Mouse (Mus musculus): ENCODE results near the gene Olfr1264. TPM values are rescaled to one million over a fixed set of nuclear protein-coding genes. Genes with fewer than 3 reads are reported as not detected.

Gene Olfr1264
- polyA plus RNA-seq (2015; fragmentation: Nextera tagmentation; extraction: Ambion mirVana) = not detected in 2 replicates

DNA sequence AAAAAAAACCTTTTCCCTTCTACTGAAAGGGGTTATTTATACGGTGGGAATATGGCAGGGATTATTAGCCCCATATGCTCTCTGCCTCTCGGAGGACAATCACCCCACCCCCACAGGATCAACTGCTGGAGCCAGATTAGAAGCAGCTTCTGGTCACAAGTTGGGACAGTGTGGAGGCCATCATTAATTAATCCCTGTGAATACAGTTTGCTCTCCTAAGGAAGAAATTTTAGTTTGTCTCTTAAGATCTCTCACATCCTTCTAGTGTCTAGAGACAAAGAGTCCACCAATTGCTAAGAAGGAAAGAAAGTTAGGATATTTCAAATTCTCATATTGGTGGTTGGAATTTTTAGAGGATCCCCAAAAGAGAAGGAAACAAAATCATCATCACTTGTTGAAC lies at the start of gene Olfr1264:
Gene Olfr1264 (minus strand): TSS at position 101 of the 400 bp plus-strand sequence.
- no peak within 1 kb of the TSS for H3K27ac ChIP-seq (ENCODE audit: low read length)
- ATAC-seq = no peak
- WGBS = 69% methylated on average over 2 of the region's 2 CpGs
- H3K27me3 ChIP-seq (replicated peaks; ENCODE audit: control insufficient read depth, insufficient read depth, low read length) = no peaks in the 10 kb centered on the region
- no peak within 1 kb of the TSS for H3K9ac ChIP-seq (replicated peaks; ENCODE audit: low read depth, low read length)
- H3K4me1 ChIP-seq (replicated peaks; ENCODE audit: control insufficient read depth, insufficient read depth, low read length) = no peaks in the 10 kb centered on the region
- no peaks in the 10 kb centered on the region for H3K36me3 ChIP-seq (ENCODE audit: control insufficient read depth, insufficient read depth)
- H3K9me3 ChIP-seq (ENCODE audit: control insufficient read depth, low read length) = no peaks in the 10 kb centered on the region
- H3K4me2 ChIP-seq (ENCODE audit: low read length) = no peak within 1 kb of the TSS
- no peak within 1 kb of the TSS for H3K4me3 ChIP-seq (replicated peaks; ENCODE audit: low read length)

GRCm38 (mm10) chr2:90070065-90070464 lies 44.7 kb upstream of the Olfr1264 start:
- Histone ChIP-seq H3K9me3 (ENCODE audit: control insufficient read depth, low read length) (no peaks in the 10 kb centered on the region), H3K4me3 (replicated peaks; ENCODE audit: low read length) (no peak overlapping the region), H3K4me1 (replicated peaks; ENCODE audit: control insufficient read depth, insufficient read depth, low read length) (no peaks in the 10 kb centered on the region), H3K27ac (ENCODE audit: low read length) (no peak overlapping the region), H3K4me2 (ENCODE audit: low read length) (no peak overlapping the region), H3K9ac (replicated peaks; ENCODE audit: low read depth, low read length) (no peak overlapping the region), H3K27me3 (replicated peaks; ENCODE audit: control insufficient read depth, insufficient read depth, low read length) (no peaks in the 10 kb centered on the region), H3K36me3 (ENCODE audit: control insufficient read depth, insufficient read depth) (no peaks in the 10 kb centered on the region)
- ATAC-seq = no peak
- 76% methylated on average over 2 of the region's 2 CpGs for WGBS

- H3K27ac ChIP-seq (ENCODE audit: low read length) = no peak within 1 kb of the TSS
- H3K36me3 ChIP-seq (ENCODE audit: control insufficient read depth, insufficient read depth) = no peaks in the 10 kb centered on the region
- H3K4me3 ChIP-seq (replicated peaks; ENCODE audit: low read length) = no peak within 1 kb of the TSS
- no peak within 1 kb of the TSS for H3K9ac ChIP-seq (replicated peaks; ENCODE audit: low read depth, low read length)
- H3K4me2 ChIP-seq (ENCODE audit: low read length) = no peak within 1 kb of the TSS
- no peaks in the 10 kb centered on the region for H3K4me1 ChIP-seq (replicated peaks; ENCODE audit: control insufficient read depth, insufficient read depth, low read length)
- ATAC-seq = no peak
- H3K9me3 ChIP-seq (ENCODE audit: control insufficient read depth, low read length) = no peaks in the 10 kb centered on the region
- no peaks in the 10 kb centered on the region for H3K27me3 ChIP-seq (replicated peaks; ENCODE audit: control insufficient read depth, insufficient read depth, low read length)
Measured at GRCm38 (mm10) chr2:90063494-90063893, 38.1 kb upstream of the Olfr1264 start, which contains the start of gene Olfr140. TSS of gene Olfr140 (minus strand) at chr2:90063594.

DNA sequence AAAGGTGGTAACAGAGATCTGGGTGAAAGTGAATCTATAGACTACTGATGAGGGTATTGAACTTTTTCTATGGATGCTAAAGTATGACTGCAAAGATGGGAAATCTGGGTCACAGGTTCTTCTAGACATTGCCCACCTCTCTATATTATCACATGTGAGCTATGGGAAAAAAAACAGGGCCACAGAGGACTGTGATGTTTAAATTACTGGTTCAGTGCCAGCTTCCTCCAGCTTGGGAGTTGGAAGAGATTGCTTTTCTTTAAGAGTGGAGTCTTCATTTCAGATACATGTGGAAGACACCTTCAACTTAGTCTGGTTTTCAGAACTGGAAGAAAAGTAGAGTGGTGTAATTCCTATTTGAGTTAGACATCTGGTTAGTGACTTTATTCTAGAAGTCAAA lies 9.7 kb upstream of the Olfr1264 start, which contains the start of gene Olfr1265:
Gene Olfr1265 (plus strand): TSS at position 301 of the 400 bp plus-strand sequence.
- H3K27me3 ChIP-seq (replicated peaks; ENCODE audit: control insufficient read depth, insufficient read depth, low read length) = no peaks in the 10 kb centered on the region
- no peaks in the 10 kb centered on the region for H3K9me3 ChIP-seq (ENCODE audit: control insufficient read depth, low read length)
- H3K27ac ChIP-seq (ENCODE audit: low read length) = no peak within 1 kb of the TSS
- no peak for ATAC-seq
- H3K4me1 ChIP-seq (replicated peaks; ENCODE audit: control insufficient read depth, insufficient read depth, low read length) = no peaks in the 10 kb centered on the region
- H3K4me3 ChIP-seq (replicated peaks; ENCODE audit: low read length) = no peak within 1 kb of the TSS
- no peak within 1 kb of the TSS for H3K4me2 ChIP-seq (ENCODE audit: low read length)
- no peak within 1 kb of the TSS for H3K9ac ChIP-seq (replicated peaks; ENCODE audit: low read depth, low read length)
- no peaks in the 10 kb centered on the region for H3K36me3 ChIP-seq (ENCODE audit: control insufficient read depth, insufficient read depth)

DNA sequence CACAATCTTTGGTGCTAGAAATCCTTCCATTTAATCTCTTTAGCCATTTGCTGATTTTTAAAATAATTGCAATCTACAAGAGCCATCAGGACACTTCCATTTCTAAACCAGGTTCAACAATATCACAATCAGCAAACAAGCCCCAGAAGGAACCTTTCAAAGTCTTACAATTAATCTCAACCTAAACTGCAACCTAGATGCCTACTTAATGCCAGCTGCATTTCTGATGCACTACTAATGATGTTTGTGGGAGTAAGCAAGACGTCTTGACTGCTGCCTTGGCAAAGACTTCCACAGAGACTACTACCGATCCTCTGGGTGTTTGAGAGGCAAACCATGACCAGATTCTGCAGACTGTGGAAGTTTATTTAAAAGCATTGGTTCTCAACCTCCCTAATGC lies 13.5 kb downstream of the Olfr1264 start, which contains the start of gene Olfr1263:
Gene Olfr1263 (plus strand): TSS at position 301 of the 400 bp plus-strand sequence.
- no peak for ATAC-seq
- H3K4me2 ChIP-seq (ENCODE audit: low read length) = no peak within 1 kb of the TSS
- H3K4me3 ChIP-seq (replicated peaks; ENCODE audit: low read length) = no peak within 1 kb of the TSS
- H3K36me3 ChIP-seq (ENCODE audit: control insufficient read depth, insufficient read depth) = no peaks in the 10 kb centered on the region
- no peak within 1 kb of the TSS for H3K27ac ChIP-seq (ENCODE audit: low read length)
- no peaks in the 10 kb centered on the region for H3K4me1 ChIP-seq (replicated peaks; ENCODE audit: control insufficient read depth, insufficient read depth, low read length)
- 72% methylated on average over 2 of the region's 2 CpGs for WGBS
- no peak within 1 kb of the TSS for H3K9ac ChIP-seq (replicated peaks; ENCODE audit: low read depth, low read length)
- no peaks in the 10 kb centered on the region for H3K27me3 ChIP-seq (replicated peaks; ENCODE audit: control insufficient read depth, insufficient read depth, low read length)
- no peaks in the 10 kb centered on the region for H3K9me3 ChIP-seq (ENCODE audit: control insufficient read depth, low read length)

DNA sequence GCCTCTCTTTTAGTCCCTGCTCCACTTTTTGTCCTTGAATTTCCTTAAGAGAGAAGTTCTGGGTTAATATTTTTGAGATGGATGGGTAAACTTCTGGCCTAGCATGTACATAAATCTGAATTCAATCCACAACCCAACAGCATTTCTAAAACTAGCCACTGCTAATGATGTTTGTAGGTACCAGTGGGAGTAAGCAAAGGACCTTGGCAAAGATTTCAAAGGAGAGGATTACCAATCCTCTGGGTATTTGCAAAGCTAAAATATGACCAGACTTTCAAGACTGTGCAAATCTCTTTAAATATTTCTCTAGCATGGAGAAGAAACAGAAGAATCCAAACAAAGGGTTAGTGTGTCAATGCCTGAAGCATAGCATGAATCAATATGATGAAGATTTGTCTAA lies 25.5 kb downstream of the Olfr1264 start, which contains the start of gene Olfr1262:
Gene Olfr1262 (plus strand): TSS at position 301 of the 400 bp plus-strand sequence.
- H3K36me3 ChIP-seq (ENCODE audit: control insufficient read depth, insufficient read depth) = no peaks in the 10 kb centered on the region
- no peak within 1 kb of the TSS for H3K4me2 ChIP-seq (ENCODE audit: low read length)
- H3K9ac ChIP-seq (replicated peaks; ENCODE audit: low read depth, low read length) = no peak within 1 kb of the TSS
- H3K4me3 ChIP-seq (replicated peaks; ENCODE audit: low read length) = no peak within 1 kb of the TSS
- ATAC-seq = no peak
- no peaks in the 10 kb centered on the region for H3K4me1 ChIP-seq (replicated peaks; ENCODE audit: control insufficient read depth, insufficient read depth, low read length)
- H3K27ac ChIP-seq (ENCODE audit: low read length) = no peak within 1 kb of the TSS
- no peaks in the 10 kb centered on the region for H3K9me3 ChIP-seq (ENCODE audit: control insufficient read depth, low read length)
- H3K27me3 ChIP-seq (replicated peaks; ENCODE audit: control insufficient read depth, insufficient read depth, low read length) = no peaks in the 10 kb centered on the region

DNA sequence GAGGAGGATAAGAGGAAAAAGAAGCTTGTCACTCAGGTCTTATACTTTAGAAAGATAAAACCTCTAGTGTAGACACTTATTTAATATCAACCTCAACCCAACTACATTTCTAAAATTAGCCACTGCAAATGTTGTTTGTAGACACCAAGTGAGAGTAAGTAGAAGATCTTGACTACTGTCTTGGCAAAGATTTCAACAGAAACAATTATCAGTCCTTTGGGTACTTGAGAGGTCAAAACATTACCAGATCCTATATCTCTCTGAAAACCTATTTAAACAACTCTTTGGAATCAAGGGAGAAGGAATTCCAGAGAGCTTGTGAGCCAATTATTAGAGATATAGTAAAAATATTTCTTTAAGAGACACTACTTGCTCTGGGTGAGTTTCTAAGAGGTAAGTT lies 34.5 kb downstream of the Olfr1264 start, which contains the start of gene Olfr1261:
Gene Olfr1261 (plus strand): TSS at position 301 of the 400 bp plus-strand sequence.
- H3K9ac ChIP-seq (replicated peaks; ENCODE audit: low read depth, low read length) = no peak within 1 kb of the TSS
- H3K9me3 ChIP-seq (ENCODE audit: control insufficient read depth, low read length) = no peaks in the 10 kb centered on the region
- H3K4me2 ChIP-seq (ENCODE audit: low read length) = no peak within 1 kb of the TSS
- H3K36me3 ChIP-seq (ENCODE audit: control insufficient read depth, insufficient read depth) = no peaks in the 10 kb centered on the region
- H3K27me3 ChIP-seq (replicated peaks; ENCODE audit: control insufficient read depth, insufficient read depth, low read length) = no peaks in the 10 kb centered on the region
- no peak for ATAC-seq
- H3K27ac ChIP-seq (ENCODE audit: low read length) = no peak within 1 kb of the TSS
- H3K4me3 ChIP-seq (replicated peaks; ENCODE audit: low read length) = no peak within 1 kb of the TSS
- H3K4me1 ChIP-seq (replicated peaks; ENCODE audit: control insufficient read depth, insufficient read depth, low read length) = no peaks in the 10 kb centered on the region

GRCm38 (mm10) chr2:89977709-89978108 lies 47.7 kb downstream of the Olfr1264 start:
- no peak for ATAC-seq
- Histone ChIP-seq H3K36me3 (ENCODE audit: control insufficient read depth, insufficient read depth) (no peaks in the 10 kb centered on the region), H3K4me1 (replicated peaks; ENCODE audit: control insufficient read depth, insufficient read depth, low read length) (no peaks in the 10 kb centered on the region), H3K27me3 (replicated peaks; ENCODE audit: control insufficient read depth, insufficient read depth, low read length) (no peaks in the 10 kb centered on the region), H3K4me3 (replicated peaks; ENCODE audit: low read length) (no peak overlapping the region), H3K9ac (replicated peaks; ENCODE audit: low read depth, low read length) (no peak overlapping the region), H3K9me3 (ENCODE audit: control insufficient read depth, low read length) (no peaks in the 10 kb centered on the region), H3K4me2 (ENCODE audit: low read length) (no peak overlapping the region), H3K27ac (ENCODE audit: low read length) (no peak overlapping the region)
- WGBS = 81% methylated on average over 2 of the region's 2 CpGs

DNA sequence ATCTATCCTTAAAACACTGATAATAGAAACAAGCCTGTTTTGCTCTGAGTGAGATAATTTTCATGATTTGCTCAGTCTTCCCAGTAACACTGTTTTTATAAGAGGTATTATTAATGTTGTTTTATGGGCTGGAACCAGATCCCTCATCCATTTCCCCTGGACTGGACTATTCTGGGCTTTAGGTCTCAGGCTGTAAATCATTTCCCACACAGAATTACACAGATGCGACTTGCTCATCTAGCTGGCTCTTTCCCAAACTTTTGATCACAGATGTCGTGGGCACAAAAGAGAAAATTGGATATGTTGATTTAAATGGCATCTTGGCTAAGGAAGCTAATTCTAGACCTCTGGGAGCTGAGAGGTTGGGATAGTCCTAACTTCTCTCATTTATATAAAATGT lies 51.2 kb downstream of the Olfr1264 start, which contains the start of gene Olfr1260:
Gene Olfr1260 (plus strand): TSS at position 157 of the 400 bp plus-strand sequence.
- WGBS = 44% methylated on average over 2 of the region's 2 CpGs
- no peak for ATAC-seq
- Histone ChIP-seq H3K27me3 (replicated peaks; ENCODE audit: control insufficient read depth, insufficient read depth, low read length) (no peaks in the 10 kb centered on the region), H3K36me3 (ENCODE audit: control insufficient read depth, insufficient read depth) (no peaks in the 10 kb centered on the region), H3K9me3 (ENCODE audit: control insufficient read depth, low read length) (no peaks in the 10 kb centered on the region), H3K9ac (replicated peaks; ENCODE audit: low read depth, low read length) (no peak within 1 kb of the TSS), H3K4me3 (replicated peaks; ENCODE audit: low read length) (no peak within 1 kb of the TSS), H3K4me2 (ENCODE audit: low read length) (no peak within 1 kb of the TSS), H3K27ac (ENCODE audit: low read length) (no peak within 1 kb of the TSS), H3K4me1 (replicated peaks; ENCODE audit: control insufficient read depth, insufficient read depth, low read length) (no peaks in the 10 kb centered on the region)

All from forebrain, embryonic 16.5 days (tissue).